Mouse (Mus musculus) bone marrow, adult 2 months (tissue): ENCODE results near the gene Kcnip1.

ENCODE experiments used
- CTCF ChIP-seq: fragments of 200-500 bp; IDR thresholded peaks from 2 replicates; pipeline ENCODE4 v1.5.1; 2011; ENCODE audit warnings: low read length, control low read depth; ENCODE audit not compliant: control insufficient read depth, insufficient read depth
- POLR2A ChIP-seq: fragments of 200-500 bp; IDR thresholded peaks from 2 replicates; pipeline ENCODE4 v1.6.1; 2011; ENCODE audit warnings: low read depth, mild to moderate bottlenecking, control low read depth, low read length, borderline replicate concordance; ENCODE audit not compliant: control insufficient read depth

GRCm38 (mm10) chr11:33958713-33959112 lies 34.2 kb downstream of the Kcnip1 start:
- TF ChIP-seq CTCF (no peak), POLR2A (no peak)
